Mouse (Mus musculus) forebrain, embryonic 15.5 days (tissue): Measurements from ENCODE around the gene Intu. TPM values are rescaled to one million over a fixed set of nuclear protein-coding genes. Genes with fewer than 3 reads are reported as not detected.
A peak's percentile ranks its signal among the peaks of the same experiment; 100 is the strongest.

Experiments used
- ATAC-seq: fragments of 200-750 bp; cut with Nextera tagmentation; replicated peaks from 2 replicates; pipeline ENCODE4 v1.8.0; 2017; ENCODE audit warnings: mild to moderate bottlenecking, moderate TSS enrichment, moderate library complexity
- H3K27ac ChIP-seq: fragments of 300-500 bp; sonication (generic); replicated peaks from 2 replicates; pipeline ENCODE4 v1.5.1; 2015; ENCODE audit warnings: mild to moderate bottlenecking, inconsistent platforms
- H3K27me3 ChIP-seq: fragments of 300-500 bp; sonication (generic); 2 replicates; pipeline ENCODE4 v1.6.1; 2015; ENCODE audit warnings: inconsistent platforms
- H3K36me3 ChIP-seq: fragments of 300-500 bp; sonication (generic); 2 replicates; pipeline ENCODE4 v1.6.1; 2015; ENCODE audit warnings: mild to moderate bottlenecking, inconsistent platforms
- H3K4me1 ChIP-seq: fragments of 300-500 bp; sonication (generic); 2 replicates; pipeline ENCODE4 v1.6.1; 2015; ENCODE audit warnings: inconsistent platforms
- H3K4me2 ChIP-seq: fragments of 300-500 bp; sonication (generic); replicated peaks from 2 replicates; pipeline ENCODE4 v1.6.1; 2015; ENCODE audit warnings: mild to moderate bottlenecking, inconsistent platforms
- H3K4me3 ChIP-seq: fragments of 300-500 bp; sonication (generic); 2 replicates; pipeline ENCODE4 v1.5.1; 2015; ENCODE audit warnings: mild to moderate bottlenecking, inconsistent platforms
- H3K9ac ChIP-seq: fragments of 300-500 bp; sonication (generic); replicated peaks from 2 replicates; pipeline ENCODE4 v1.6.1; 2015; ENCODE audit warnings: mild to moderate bottlenecking, inconsistent platforms
- H3K9me3 ChIP-seq: fragments of 300-500 bp; sonication (generic); 2 replicates; pipeline ENCODE4 v1.6.1; 2016; ENCODE audit warnings: inconsistent platforms
- WGBS: fragments of 180-500 bp; shearing (Covaris S2); methylation state at CpG from one replicate; pipeline ENCODE4 v1.1.7; 2015; ENCODE audit warnings: mixed read lengths; 5-methylcytosine and 5-hydroxymethylcytosine counted together
- polyA plus RNA-seq: library from polyadenylated mRNA; unstranded; fragments of >200 nt; fragmentation: Nextera tagmentation; extraction: Ambion mirVana; gene quantifications from 2 replicates; pipeline ENCODE4 v1.2.1, GENCODE M21; 2015

The Intu gene
- polyA plus RNA-seq, 1 experiment from 2014 or later = 4.8 TPM

GRCm38 (mm10) chr3:40530845-40531244 lies 241 bp upstream of the Intu start:
- Histone ChIP-seq H3K4me3 (peak overlapping the region; percentile 51), H3K4me1 (peaks cover 30% of the 10 kb centered on the region), H3K9ac (peak overlapping the region; percentile 49), H3K27ac (no peak overlapping the region), H3K9me3 (no peaks in the 10 kb centered on the region), H3K4me2 (peak overlapping the region; percentile 96), H3K27me3 (peaks cover 5% of the 10 kb centered on the region; the same call in 1 of the 2 replicates), H3K36me3 (no peaks in the 10 kb centered on the region)
- ATAC-seq = no peak
- 18% methylated on average over 7 of the region's 7 CpGs for WGBS

- Histone ChIP-seq H3K4me2 (peak overlapping the region; percentile 96), H3K4me3 (peak overlapping the region; percentile 51), H3K27me3 (peaks cover 5% of the 10 kb centered on the region; the same call in 1 of the 2 replicates), H3K36me3 (no peaks in the 10 kb centered on the region), H3K27ac (no peak overlapping the region), H3K9ac (peak overlapping the region; percentile 49; the same call in 1 of the 2 replicates), H3K9me3 (no peaks in the 10 kb centered on the region), H3K4me1 (peaks cover 30% of the 10 kb centered on the region)
- 2% methylated on average over 11 of the region's 11 CpGs for WGBS
- ATAC-seq = no peak; the same call in 1 of the 2 replicates
Observed at GRCm38 (mm10) chr3:40532256-40532655, 1.2 kb downstream of the Intu start.

GRCm38 (mm10) chr3:40534141-40534540 lies 3.1 kb downstream of the Intu start:
- Histone ChIP-seq H3K4me1 (peaks cover 18% of the 10 kb centered on the region), H3K4me3 (no peak overlapping the region), H3K36me3 (no peaks in the 10 kb centered on the region), H3K27ac (no peak overlapping the region), H3K4me2 (no peak overlapping the region), H3K27me3 (peaks cover 5% of the 10 kb centered on the region; the same call in 1 of the 2 replicates), H3K9ac (no peak overlapping the region), H3K9me3 (no peaks in the 10 kb centered on the region)
- no peak for ATAC-seq
- WGBS = 57% methylated on average over 4 of the region's 4 CpGs

GRCm38 (mm10) chr3:40540567-40541554 lies 9.8 kb downstream of the Intu start:
- Histone ChIP-seq H3K27me3 (no peaks in the 10 kb centered on the region), H3K36me3 (no peaks in the 10 kb centered on the region), H3K4me1 (0 out of 2 replicates have a peak, but pooled peaks cover 8% of the 10 kb centered on the region), H3K4me2 (peak overlapping the region; percentile 63), H3K27ac (peak overlapping the region; percentile 73), H3K9ac (peak overlapping the region; percentile 73), H3K4me3 (peak overlapping the region; percentile 83), H3K9me3 (no peaks in the 10 kb centered on the region)
- 4% methylated on average over 45 of the region's 45 CpGs for WGBS
- ATAC-seq = peak; percentile 97

GRCm38 (mm10) chr3:40546621-40547020 lies 15.5 kb downstream of the Intu start:
- Histone ChIP-seq H3K27me3 (no peaks in the 10 kb centered on the region), H3K4me1 (no peaks in the 10 kb centered on the region), H3K9me3 (no peaks in the 10 kb centered on the region), H3K36me3 (no peaks in the 10 kb centered on the region), H3K4me3 (no peak overlapping the region), H3K9ac (no peak overlapping the region), H3K27ac (no peak overlapping the region), H3K4me2 (no peak overlapping the region)
- no peak for ATAC-seq
- WGBS = 79% methylated on average over 4 of the region's 4 CpGs

GRCm38 (mm10) chr3:40652941-40653352 lies 121.9 kb downstream of the Intu start:
- 63% methylated on average over 10 of the region's 10 CpGs for WGBS
- Histone ChIP-seq H3K27me3 (no peaks in the 10 kb centered on the region), H3K4me3 (no peak overlapping the region), H3K4me1 (0 out of 2 replicates have a peak, but pooled peaks cover 3% of the 10 kb centered on the region), H3K36me3 (peaks cover 5% of the 10 kb centered on the region; the same call in 1 of the 2 replicates), H3K4me2 (no peak overlapping the region), H3K27ac (no peak overlapping the region), H3K9me3 (no peaks in the 10 kb centered on the region), H3K9ac (no peak overlapping the region)
- no peak for ATAC-seq

GRCm38 (mm10) chr3:40653582-40653981 lies 122.5 kb downstream of the Intu start:
- Histone ChIP-seq H3K4me1 (0 out of 2 replicates have a peak, but pooled peaks cover 3% of the 10 kb centered on the region), H3K36me3 (peaks cover 5% of the 10 kb centered on the region; the same call in 1 of the 2 replicates), H3K4me3 (no peak overlapping the region), H3K27ac (no peak overlapping the region), H3K27me3 (no peaks in the 10 kb centered on the region), H3K9ac (no peak overlapping the region), H3K9me3 (no peaks in the 10 kb centered on the region), H3K4me2 (no peak overlapping the region)
- ATAC-seq = no peak
- 93% methylated on average over 16 of the region's 16 CpGs for WGBS

- H3K27me3 ChIP-seq = no peaks in the 10 kb centered on the region
- H3K27ac ChIP-seq = no peak overlapping the region
- H3K9me3 ChIP-seq = no peaks in the 10 kb centered on the region
- H3K36me3 ChIP-seq = peaks cover 5% of the 10 kb centered on the region; the same call in 1 of the 2 replicates
- H3K4me2 ChIP-seq = no peak overlapping the region
- ATAC-seq = no peak
- H3K4me1 ChIP-seq = 0 out of 2 replicates have a peak, but pooled peaks cover 3% of the 10 kb centered on the region
- no peak overlapping the region for H3K4me3 ChIP-seq
- H3K9ac ChIP-seq = no peak overlapping the region
- 82% methylated on average over 11 of the region's 11 CpGs for WGBS
Observed at GRCm38 (mm10) chr3:40654028-40654427, 122.9 kb downstream of the Intu start.

GRCm38 (mm10) chr3:40655571-40655970 lies 124.5 kb downstream of the Intu start:
- H3K27ac ChIP-seq = no peak overlapping the region

GRCm38 (mm10) chr3:40656339-40656738 lies 125.3 kb downstream of the Intu start:
- H3K27me3 ChIP-seq = no peaks in the 10 kb centered on the region
- H3K9ac ChIP-seq = no peak overlapping the region
- no peak overlapping the region for H3K27ac ChIP-seq
- 88% methylated on average over 5 of the region's 5 CpGs for WGBS
- no peak overlapping the region for H3K4me3 ChIP-seq
- no peak overlapping the region for H3K4me2 ChIP-seq
- ATAC-seq = no peak
- no peaks in the 10 kb centered on the region for H3K9me3 ChIP-seq
- peaks cover 5% of the 10 kb centered on the region; the same call in 1 of the 2 replicates for H3K36me3 ChIP-seq
- 0 out of 2 replicates have a peak, but pooled peaks cover 3% of the 10 kb centered on the region for H3K4me1 ChIP-seq

More at GRCm38 (mm10) chr3:40655571-40655970, 124.5 kb downstream of the Intu start:
- WGBS = 74% methylated on average over 11 of the region's 11 CpGs
- no peaks in the 10 kb centered on the region for H3K9me3 ChIP-seq
- ATAC-seq = no peak
- H3K4me1 ChIP-seq = 0 out of 2 replicates have a peak, but pooled peaks cover 3% of the 10 kb centered on the region
- peaks cover 5% of the 10 kb centered on the region; the same call in 1 of the 2 replicates for H3K36me3 ChIP-seq
- H3K4me3 ChIP-seq = no peak overlapping the region
- no peak overlapping the region for H3K4me2 ChIP-seq
- no peak overlapping the region for H3K9ac ChIP-seq
- no peaks in the 10 kb centered on the region for H3K27me3 ChIP-seq

- H3K36me3 ChIP-seq = peaks cover 4% of the 10 kb centered on the region
- 90% methylated on average over 2 of the region's 2 CpGs for WGBS
- no peaks in the 10 kb centered on the region for H3K27me3 ChIP-seq
- no peak overlapping the region for H3K4me3 ChIP-seq
- H3K4me2 ChIP-seq = no peak overlapping the region
- no peaks in the 10 kb centered on the region for H3K9me3 ChIP-seq
- H3K27ac ChIP-seq = no peak overlapping the region
- no peak overlapping the region for H3K9ac ChIP-seq
- no peaks in the 10 kb centered on the region for H3K4me1 ChIP-seq
- ATAC-seq = no peak
Observed at GRCm38 (mm10) chr3:40660231-40660630, 129.1 kb downstream of the Intu start.

GRCm38 (mm10) chr3:40666109-40666508 lies 135.0 kb downstream of the Intu start:
- no peak overlapping the region for H3K9ac ChIP-seq
- H3K27me3 ChIP-seq = no peaks in the 10 kb centered on the region
- 63% methylated on average over 4 of the region's 4 CpGs for WGBS
- H3K4me1 ChIP-seq = peaks cover 19% of the 10 kb centered on the region
- no peak overlapping the region for H3K4me3 ChIP-seq
- peak overlapping the region; percentile 71 for H3K27ac ChIP-seq
- ATAC-seq = peak; percentile 34
- H3K9me3 ChIP-seq = no peaks in the 10 kb centered on the region
- no peak overlapping the region for H3K4me2 ChIP-seq
- H3K36me3 ChIP-seq = peaks cover 4% of the 10 kb centered on the region; the same call in 1 of the 2 replicates
